Mouse (Mus musculus): ENCODE measurements around the gene D17Wsu92e.

DNA sequence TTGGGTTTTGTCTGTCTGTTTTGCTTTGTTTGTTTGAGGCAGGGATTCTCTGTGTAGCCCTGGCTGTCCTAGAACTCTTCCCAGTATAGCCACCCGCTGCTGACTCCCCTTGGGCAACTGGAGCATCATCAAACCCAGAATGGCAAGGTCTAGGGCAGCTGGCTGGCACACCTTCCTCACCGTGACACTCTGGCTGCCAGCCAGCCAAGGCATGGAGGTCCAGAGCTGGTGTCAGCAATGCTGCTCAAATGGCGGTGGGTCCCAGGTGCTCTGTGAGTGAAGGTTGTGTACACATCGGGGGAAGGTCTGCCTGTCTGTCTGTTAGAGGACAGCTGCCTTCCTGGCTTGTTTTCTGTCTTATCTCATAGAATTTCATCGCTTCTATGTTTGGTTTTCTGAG is 88.3 kb downstream of the D17Wsu92e start:
- TF ChIP-seq CTCF (IDR thresholded peaks at IDR 0.05) (no peak), EP300 (IDR thresholded peaks at IDR 0.05) (no peak)
